Mouse (Mus musculus) granulocyte monocyte progenitor cell, adult 5-6 weeks (primary cell): Measurements from ENCODE around the gene Pick1. TPM values are rescaled to one million over a fixed set of nuclear protein-coding genes. Genes with fewer than 3 reads are reported as not detected.
A peak's percentile ranks its signal among the peaks of the same experiment; 100 is the strongest.

ENCODE experiments used
- ATAC-seq: replicated peaks from 2 replicates; pipeline ENCODE4 v1.8.0; 2016; ENCODE audit warnings: mild to moderate bottlenecking, moderate TSS enrichment, inconsistent platforms; ENCODE audit not compliant: poor library complexity, severe bottlenecking
- total RNA-seq, 2 experiments: library from RNA; stranded (forward) in 1 of 2; stranded (reverse) in 1 of 2; fragments of 200-712, 200-1000 nt in 1 of 2; fragments of >200 nt in 1 of 2; fragmentation: Nextera tagmentation in 1 of 2; gene quantifications; 2 replicates each; pipeline ENCODE4 v1.2.3; 2014 to 2017

The Pick1 gene
- total RNA-seq (2014; fragmentation: Nextera tagmentation), result 7.8 and 11.3 TPM in 2 replicates
- total RNA-seq (2017), result 5.3 and 8.4 TPM in 2 replicates

GRCm38 (mm10) chr15:79229058-79229821 is at the start of gene Pick1, which contains the start of gene Gm49486:
Pick1 (plus strand) TSS chr15:79229173.
Gm49486 (plus strand) TSS chr15:79229391.
- ATAC-seq, result peak; percentile 81

- no peak for ATAC-seq
Measured at GRCm38 (mm10) chr15:79185213-79185612, 43.8 kb upstream of the Pick1 start.

GRCm38 (mm10) chr15:79187819-79188218 is 41.2 kb upstream of the Pick1 start:
- ATAC-seq, result no peak

- no peak for ATAC-seq
Measured at GRCm38 (mm10) chr15:79191426-79191825, 37.5 kb upstream of the Pick1 start.

GRCm38 (mm10) chr15:79192450-79192849 is 36.5 kb upstream of the Pick1 start:
- no peak for ATAC-seq

- no peak for ATAC-seq
Measured at GRCm38 (mm10) chr15:79192885-79193845, 35.8 kb upstream of the Pick1 start.

GRCm38 (mm10) chr15:79194048-79194447 is 34.9 kb upstream of the Pick1 start:
- ATAC-seq, result no peak

GRCm38 (mm10) chr15:79194946-79195345 is 34.0 kb upstream of the Pick1 start:
- ATAC-seq, result no peak

GRCm38 (mm10) chr15:79195492-79195891 is 33.5 kb upstream of the Pick1 start:
- ATAC-seq, result no peak

- ATAC-seq, result no peak
Measured at GRCm38 (mm10) chr15:79199390-79199976, 29.5 kb upstream of the Pick1 start.

GRCm38 (mm10) chr15:79201491-79202150 is 27.4 kb upstream of the Pick1 start:
- no peak for ATAC-seq

- ATAC-seq, result no peak
Measured at GRCm38 (mm10) chr15:79202575-79202974, 26.4 kb upstream of the Pick1 start.

GRCm38 (mm10) chr15:79208211-79208610 is 20.8 kb upstream of the Pick1 start:
- no peak for ATAC-seq

- peak; percentile 99 for ATAC-seq
Measured at GRCm38 (mm10) chr15:79208758-79209439, 20.1 kb upstream of the Pick1 start.

GRCm38 (mm10) chr15:79210357-79210756 is 18.6 kb upstream of the Pick1 start:
- no peak for ATAC-seq

- no peak for ATAC-seq
Measured at GRCm38 (mm10) chr15:79212750-79213446, 16.1 kb upstream of the Pick1 start.

GRCm38 (mm10) chr15:79213591-79213990 is 15.4 kb upstream of the Pick1 start:
- no peak for ATAC-seq

GRCm38 (mm10) chr15:79216191-79216590 is 12.8 kb upstream of the Pick1 start:
- ATAC-seq, result no peak

- ATAC-seq, result no peak
Measured at GRCm38 (mm10) chr15:79219572-79219971, 9.4 kb upstream of the Pick1 start.
